Mouse (Mus musculus) cortical plate, adult 2 months (tissue): ENCODE data around the gene Cd52.

Source experiments
- CTCF ChIP-seq: fragments of 200-500 bp; IDR thresholded peaks from 2 replicates; pipeline ENCODE4 v1.5.1; 2011; ENCODE audit warnings: mild to moderate bottlenecking, control low read depth, low read length; ENCODE audit not compliant: insufficient read depth; ENCODE audit errors: extremely low read depth
- POLR2A ChIP-seq: fragments of 200-500 bp; IDR thresholded peaks from 2 replicates; pipeline ENCODE4 v1.6.1; 2011; ENCODE audit warnings: mild to moderate bottlenecking, low read length, control low read depth; ENCODE audit not compliant: insufficient read depth; ENCODE audit errors: extremely low read depth

GRCm38 (mm10) chr4:134065431-134066004, 29.4 kb downstream of the Cd52 start:
- no peak for TF ChIP-seq CTCF
- no peak for TF ChIP-seq POLR2A
